Mouse (Mus musculus) hindbrain, embryonic 13.5 days (tissue): ENCODE results near the gene Rcan1. TPM values are rescaled to one million over a fixed set of nuclear protein-coding genes. Genes with fewer than 3 reads are reported as not detected.

Experiments used
- ATAC-seq: fragments of 200-750 bp; cut with Nextera tagmentation; 2 replicates; pipeline ENCODE4 v1.8.0; 2017; ENCODE audit warnings: moderate TSS enrichment; ENCODE audit not compliant: low FRiP score
- H3K27ac ChIP-seq: fragments of 300-500 bp; sonication (generic); 2 replicates; pipeline ENCODE4 v1.5.1; 2015; ENCODE audit warnings: inconsistent platforms, mild to moderate bottlenecking, moderate library complexity
- H3K27me3 ChIP-seq: fragments of 300-500 bp; sonication (generic); 2 replicates; pipeline ENCODE4 v1.6.1; 2015; ENCODE audit warnings: mild to moderate bottlenecking, inconsistent platforms
- H3K36me3 ChIP-seq: fragments of 300-500 bp; sonication (generic); 2 replicates; pipeline ENCODE4 v1.6.1; 2015; ENCODE audit warnings: mild to moderate bottlenecking, inconsistent platforms
- H3K4me1 ChIP-seq: fragments of 300-500 bp; sonication (generic); replicated peaks from 2 replicates; pipeline ENCODE4 v1.6.1; 2015; ENCODE audit warnings: inconsistent platforms
- H3K4me2 ChIP-seq: fragments of 300-500 bp; sonication (generic); 2 replicates; pipeline ENCODE4 v1.6.1; 2015; ENCODE audit warnings: inconsistent platforms, mild to moderate bottlenecking, moderate library complexity
- H3K4me3 ChIP-seq: fragments of 300-500 bp; sonication (generic); 2 replicates; pipeline ENCODE4 v1.5.1; 2015; ENCODE audit warnings: mild to moderate bottlenecking, inconsistent platforms
- H3K9ac ChIP-seq: fragments of 300-500 bp; sonication (generic); 2 replicates; pipeline ENCODE4 v1.6.1; 2015; ENCODE audit warnings: mild to moderate bottlenecking, inconsistent platforms
- H3K9me3 ChIP-seq: fragments of 300-500 bp; sonication (generic); 2 replicates; pipeline ENCODE4 v1.6.1; 2016; ENCODE audit warnings: inconsistent platforms
- WGBS: fragments of 180-500 bp; shearing (Covaris S2); methylation state at CpG from one replicate; pipeline ENCODE4 v1.1.7; 2015; 5-methylcytosine and 5-hydroxymethylcytosine counted together
- polyA plus RNA-seq: library from polyadenylated mRNA; unstranded; fragments of >200 nt; fragmentation: Nextera tagmentation; extraction: Ambion mirVana; gene quantifications from 2 replicates; pipeline ENCODE4 v1.2.1, GENCODE M21; 2015

Gene Rcan1
- polyA plus RNA-seq, 1 experiment from 2014 or later: 56.5 TPM

DNA sequence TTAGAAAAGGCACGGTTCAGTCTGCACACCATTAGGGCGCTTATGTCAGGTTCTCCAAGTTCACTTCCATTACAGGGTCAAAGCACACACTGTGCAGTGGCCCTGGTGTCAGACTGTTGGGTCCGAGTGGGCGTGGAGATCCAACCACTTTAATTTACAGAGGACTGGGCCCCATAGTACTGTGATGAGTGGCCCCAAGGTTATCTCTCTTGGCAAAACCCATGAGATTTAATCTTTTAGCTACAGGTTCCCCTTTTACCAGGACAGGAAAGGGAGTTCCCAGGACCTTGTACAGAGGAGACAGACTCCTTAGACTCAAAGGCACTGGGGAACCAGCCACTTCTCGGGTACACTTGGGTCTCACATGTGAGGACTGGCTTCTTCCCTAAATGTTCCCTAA, 115.3 kb downstream of the Rcan1 start:
- H3K27ac ChIP-seq: no peak overlapping the region
- H3K9ac ChIP-seq: no peak overlapping the region
- ATAC-seq: no peak
- H3K9me3 ChIP-seq: no peaks in the 10 kb centered on the region
- WGBS: 83% methylated on average over 5 of the region's 5 CpGs
- H3K4me2 ChIP-seq: no peak overlapping the region
- H3K4me3 ChIP-seq: no peak overlapping the region
- H3K27me3 ChIP-seq: peaks cover 20% of the 10 kb centered on the region; the same call in 1 of the 2 replicates
- H3K36me3 ChIP-seq: no peaks in the 10 kb centered on the region
- H3K4me1 ChIP-seq: peaks cover 21% of the 10 kb centered on the region

DNA sequence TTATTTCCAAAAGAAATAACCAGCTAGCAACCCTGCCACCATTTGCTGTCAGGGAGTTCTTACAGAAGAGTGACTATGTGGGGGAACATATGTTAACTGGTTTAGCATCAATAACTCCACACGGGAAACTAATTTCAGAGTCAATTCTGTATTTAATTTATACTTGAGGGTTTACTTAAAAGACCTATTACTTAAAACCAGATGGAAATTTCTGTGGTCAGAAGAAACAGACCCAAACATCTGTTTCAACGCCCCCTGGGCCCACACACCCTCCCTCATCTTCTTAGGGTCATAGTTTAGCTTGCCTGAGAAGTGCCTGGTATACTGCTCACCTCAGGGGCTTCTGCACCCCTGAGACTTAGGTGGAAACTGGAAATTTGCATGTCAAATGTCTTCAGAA, 116.8 kb downstream of the Rcan1 start:
- H3K27ac ChIP-seq: no peak overlapping the region
- peaks cover 17% of the 10 kb centered on the region; the same call in 1 of the 2 replicates for H3K27me3 ChIP-seq
- WGBS: 77% methylated on average over 2 of the region's 2 CpGs

DNA sequence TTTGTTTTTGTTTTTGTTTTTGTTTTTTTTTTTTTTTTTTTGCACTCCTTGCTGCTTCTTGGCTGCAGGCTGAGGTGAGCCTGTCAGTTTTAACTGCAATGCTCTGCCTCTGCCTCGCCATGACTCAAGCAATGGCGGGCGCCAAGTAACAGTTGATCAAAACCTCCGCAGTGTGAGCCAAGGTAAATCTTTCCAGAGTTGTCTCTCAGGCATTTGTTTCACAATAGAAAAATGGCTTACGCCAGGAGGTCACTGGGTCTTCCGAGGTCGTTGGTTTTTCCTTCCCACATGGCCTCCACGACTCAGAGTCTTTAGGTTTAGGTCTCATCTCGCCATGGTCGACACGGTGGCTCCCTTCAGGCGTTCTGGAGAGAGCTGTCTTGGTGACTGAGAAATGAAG, 117.4 kb downstream of the Rcan1 start:
- Histone ChIP-seq H3K4me2 (no peak overlapping the region), H3K36me3 (no peaks in the 10 kb centered on the region), H3K4me1 (peaks cover 18% of the 10 kb centered on the region), H3K9ac (no peak overlapping the region), H3K9me3 (no peaks in the 10 kb centered on the region), H3K27ac (no peak overlapping the region), H3K27me3 (peaks cover 14% of the 10 kb centered on the region; the same call in 1 of the 2 replicates), H3K4me3 (no peak overlapping the region)
- ATAC-seq: no peak
- WGBS: 85% methylated on average over 12 of the region's 12 CpGs

More for the DNA sequence above, 116.8 kb downstream of the Rcan1 start:
- Histone ChIP-seq H3K9ac (no peak overlapping the region), H3K4me2 (no peak overlapping the region), H3K4me3 (no peak overlapping the region), H3K4me1 (peaks cover 19% of the 10 kb centered on the region), H3K9me3 (no peaks in the 10 kb centered on the region), H3K36me3 (no peaks in the 10 kb centered on the region)
- ATAC-seq: no peak

DNA sequence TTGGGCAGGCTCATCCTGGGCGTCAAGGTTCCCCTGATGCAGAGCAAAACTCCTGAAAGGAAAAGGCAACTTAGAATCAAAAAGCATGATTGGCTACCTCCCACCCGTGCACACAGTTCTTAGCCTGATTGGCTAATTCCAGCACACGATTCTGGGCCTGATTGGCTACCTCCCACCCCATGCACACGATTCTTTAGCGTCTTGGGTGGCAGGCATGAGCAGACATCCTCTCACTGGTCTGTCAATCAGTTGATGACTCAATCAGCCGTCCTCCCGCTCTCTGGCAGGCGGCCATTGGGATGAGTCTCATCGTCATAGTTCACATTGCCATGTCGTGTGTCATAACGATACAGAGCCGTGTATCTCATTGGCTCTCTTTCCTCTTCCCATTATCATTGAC, 121.7 kb downstream of the Rcan1 start:
- Histone ChIP-seq H3K27ac (no peak overlapping the region), H3K4me1 (peaks cover 9% of the 10 kb centered on the region), H3K9me3 (no peaks in the 10 kb centered on the region), H3K9ac (no peak overlapping the region), H3K4me3 (no peak overlapping the region), H3K36me3 (no peaks in the 10 kb centered on the region), H3K4me2 (no peak overlapping the region), H3K27me3 (no peaks in the 10 kb centered on the region)
- ATAC-seq: peak; percentile 77; the same call in 1 of the 2 replicates
- 61% methylated on average over 12 of the region's 12 CpGs for WGBS

DNA sequence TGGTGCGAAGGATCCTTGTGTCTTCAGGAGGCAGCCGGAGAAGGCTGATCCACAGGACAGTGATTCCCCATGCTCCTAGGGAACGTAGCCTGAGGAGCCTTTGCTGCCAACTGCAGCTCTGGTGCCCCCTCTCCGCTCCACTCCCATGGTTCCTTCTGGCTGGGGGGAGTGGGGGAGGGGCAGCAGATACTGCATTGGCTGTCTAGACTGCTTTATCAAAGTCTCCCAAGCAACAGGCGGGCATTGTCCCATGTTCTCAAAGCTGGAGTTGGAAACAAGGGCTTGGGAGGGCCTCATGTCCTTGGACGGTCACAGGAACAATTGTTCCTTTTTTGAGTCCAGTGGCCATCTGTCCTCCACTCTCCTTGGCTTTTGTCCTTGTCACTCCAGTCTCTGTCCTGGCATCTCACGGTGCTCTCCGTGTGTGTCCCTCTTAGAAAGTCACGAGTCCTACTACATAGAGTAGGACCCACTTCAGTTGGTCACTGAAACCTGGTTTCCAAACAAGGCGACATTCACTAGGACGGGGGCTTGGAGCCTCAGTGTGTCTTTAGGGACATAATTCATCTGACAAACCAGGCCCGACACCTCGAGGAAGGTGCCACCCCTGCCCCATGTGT, 124.3 kb downstream of the Rcan1 start:
- no peaks in the 10 kb centered on the region for H3K36me3 ChIP-seq
- peaks cover 10% of the 10 kb centered on the region for H3K4me1 ChIP-seq
- H3K9me3 ChIP-seq: no peaks in the 10 kb centered on the region
- no peak overlapping the region for H3K4me3 ChIP-seq
- no peak overlapping the region for H3K4me2 ChIP-seq
- ATAC-seq: peak; percentile 75
- 34% methylated on average over 13 of the region's 13 CpGs for WGBS
- no peak overlapping the region for H3K9ac ChIP-seq
- no peaks in the 10 kb centered on the region for H3K27me3 ChIP-seq
- no peak overlapping the region for H3K27ac ChIP-seq

DNA sequence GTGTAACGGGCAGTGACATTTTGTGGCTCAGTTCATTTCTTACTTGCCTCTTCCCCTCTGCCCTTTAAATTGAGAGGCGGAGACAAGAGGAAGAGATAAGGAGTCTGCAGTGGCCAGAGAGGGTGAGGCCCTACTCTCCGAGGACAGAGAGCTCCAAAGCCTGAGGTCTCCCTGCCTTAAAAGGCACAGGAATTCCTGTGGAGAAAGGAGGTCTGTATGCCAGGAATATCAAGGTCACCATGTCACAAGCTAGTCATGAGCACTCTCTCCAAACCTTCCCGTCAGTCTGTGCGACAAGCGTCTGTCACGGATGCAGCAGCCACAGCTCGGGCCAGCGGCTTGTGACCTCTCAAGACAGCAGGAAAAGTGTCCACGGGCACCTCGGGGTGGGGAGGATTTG, 125.5 kb downstream of the Rcan1 start:
- Histone ChIP-seq H3K27me3 (no peaks in the 10 kb centered on the region), H3K4me3 (no peak overlapping the region), H3K4me2 (no peak overlapping the region), H3K9me3 (no peaks in the 10 kb centered on the region), H3K9ac (no peak overlapping the region), H3K4me1 (peaks cover 21% of the 10 kb centered on the region), H3K36me3 (no peaks in the 10 kb centered on the region), H3K27ac (no peak overlapping the region)
- ATAC-seq: no peak
- WGBS: 64% methylated on average over 11 of the region's 11 CpGs

Other genes starting within 250 kb of the Rcan1 start
- 22.7 and 49.7 TPM in 2 replicates for gene Kcne2, start 178.5 kb downstream of the Rcan1 start, polyA plus RNA-seq
- gene Smim11, start 169.6 kb downstream of the Rcan1 start, polyA plus RNA-seq: 77.9 and 86.6 TPM in 2 replicates
- gene Fam243, start 149.4 kb downstream of the Rcan1 start, polyA plus RNA-seq: not detected in 2 replicates
- 0.22 and 0.39 TPM in 2 replicates for gene Kcne1, start 111.4 kb downstream of the Rcan1 start, polyA plus RNA-seq
- 4.8 and 11.5 TPM in 2 replicates for gene Clic6, start 14.9 kb upstream of the Rcan1 start, polyA plus RNA-seq